Mouse (Mus musculus) olfactory bulb, adult 2 months (tissue): Measurements from ENCODE around the gene Upp2. TPM values are rescaled to one million over a fixed set of nuclear protein-coding genes. Genes with fewer than 3 reads are reported as not detected.

Experiments
- H3K27ac ChIP-seq: fragments of 200-500 bp; 2 replicates; pipeline ENCODE4 v1.5.1; 2012; ENCODE audit warnings: low read depth, low read length; ENCODE audit not compliant: insufficient read depth
- H3K4me1 ChIP-seq: fragments of 200-500 bp; 2 replicates; pipeline ENCODE4 v1.6.1; 2012; ENCODE audit warnings: low read length; ENCODE audit not compliant: control insufficient read depth, insufficient read depth
- H3K4me3 ChIP-seq: fragments of 200-500 bp; 2 replicates; pipeline ENCODE4 v1.5.1; 2012; ENCODE audit warnings: mild to moderate bottlenecking, low read depth, low read length, moderate library complexity; ENCODE audit not compliant: insufficient read depth
- CTCF ChIP-seq: fragments of 200-500 bp; IDR thresholded peaks from 2 replicates; pipeline ENCODE4 v1.5.1; 2012; ENCODE audit warnings: low read depth, mild to moderate bottlenecking, low read length, moderate library complexity; ENCODE audit not compliant: insufficient read depth
- POLR2A ChIP-seq: fragments of 200-500 bp; IDR thresholded peaks from 2 replicates; pipeline ENCODE4 v1.6.1; 2012; ENCODE audit warnings: mild to moderate bottlenecking, low read depth, low read length, moderate library complexity; ENCODE audit not compliant: insufficient read depth
- WGBS: fragments of 180-500 bp; shearing (Covaris S2); methylation state at CpG from one replicate; pipeline ENCODE4 v1.1.7; 2018; 5-methylcytosine and 5-hydroxymethylcytosine counted together
- polyA plus RNA-seq: library from polyadenylated mRNA; stranded (reverse); fragments of >200 nt; gene quantifications from 2 replicates; pipeline ENCODE4 v1.2.4, GENCODE M21; 2012; ENCODE audit warnings: low replicate concordance; ENCODE audit not compliant: missing spikeins, insufficient read depth, insufficient read length

The Upp2 gene
- polyA plus RNA-seq = not detected in 2 replicates

DNA sequence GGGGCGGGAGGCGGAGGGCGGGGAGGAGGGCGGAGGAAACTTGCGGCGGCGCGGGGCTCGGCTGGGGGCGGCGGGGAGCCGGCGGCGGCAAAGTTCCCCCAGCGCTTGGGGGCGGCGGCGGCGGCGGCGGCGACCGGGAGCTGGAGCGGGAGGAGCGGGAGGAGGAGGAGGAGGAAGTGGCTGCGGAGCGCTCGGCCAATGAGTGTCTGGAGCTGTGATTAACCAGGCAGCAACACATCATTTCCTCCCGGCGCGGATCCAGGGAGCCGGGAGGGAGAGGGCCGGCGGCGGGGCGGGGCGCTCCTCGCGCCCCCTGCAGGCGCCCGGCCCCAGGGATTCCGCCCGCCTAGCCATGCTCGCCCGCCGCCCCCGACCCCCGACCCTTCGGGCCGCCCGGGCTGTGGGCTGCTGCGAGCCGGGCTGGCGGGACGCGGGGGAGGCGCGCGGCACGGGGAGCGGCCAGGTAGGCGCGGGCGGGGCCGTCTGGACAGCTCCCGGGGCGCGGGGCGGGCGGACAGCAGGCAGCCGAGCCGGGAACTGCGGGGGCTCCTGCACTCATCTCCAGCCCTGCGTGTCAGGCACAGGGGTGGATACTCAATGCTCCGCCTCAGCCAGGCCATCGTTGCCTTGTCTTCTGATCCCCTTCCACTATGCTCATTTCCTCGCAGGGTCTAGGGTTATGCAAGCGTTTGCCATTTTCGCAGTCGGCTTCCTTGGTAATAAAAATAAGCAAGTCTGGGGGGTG is at the start of gene Upp2, which contains the start of gene Acvr1:
TSS of gene Upp2 (plus strand) at position 233 of the 745 bp plus-strand sequence.
TSS of gene Acvr1 (minus strand) at position 92 of the 745 bp plus-strand sequence.
- TF ChIP-seq POLR2A = peak; percentile 48; the same call in 1 of the 2 replicates
- TF ChIP-seq CTCF = no peak
- H3K4me1 ChIP-seq = peaks cover 10% of the 10 kb centered on the region
- WGBS = under 1% methylated on average over 79 of the region's 80 CpGs
- peak within 1 kb of the TSS; percentile 80 for H3K4me3 ChIP-seq
- peak within 1 kb of the TSS; percentile 95 for H3K27ac ChIP-seq

DNA sequence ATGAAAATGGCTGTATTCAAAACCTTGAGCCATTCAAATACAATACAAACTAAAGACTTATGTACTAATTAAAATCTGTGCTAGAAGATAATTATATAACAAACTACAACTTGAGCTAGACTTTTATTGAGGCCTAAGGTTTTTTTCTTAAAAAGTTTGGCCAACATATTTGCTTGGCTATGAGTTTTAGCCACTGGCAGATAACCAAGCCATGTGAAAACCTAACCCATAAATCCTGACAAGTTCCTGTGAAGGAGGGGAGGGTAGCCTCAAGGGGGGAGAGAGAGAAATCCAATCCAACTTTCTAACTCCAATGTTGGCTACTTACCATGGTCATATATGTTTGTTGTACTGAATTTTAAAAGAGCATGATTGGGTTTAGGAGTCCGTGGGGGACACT is 48.6 kb upstream of the Upp2 start:
- H3K4me1 ChIP-seq = peaks cover 13% of the 10 kb centered on the region
- TF ChIP-seq CTCF = no peak
- TF ChIP-seq POLR2A = no peak
- no peak overlapping the region for H3K27ac ChIP-seq
- 88% methylated on average over 1 of the region's 1 CpGs for WGBS
- H3K4me3 ChIP-seq = no peak overlapping the region

DNA sequence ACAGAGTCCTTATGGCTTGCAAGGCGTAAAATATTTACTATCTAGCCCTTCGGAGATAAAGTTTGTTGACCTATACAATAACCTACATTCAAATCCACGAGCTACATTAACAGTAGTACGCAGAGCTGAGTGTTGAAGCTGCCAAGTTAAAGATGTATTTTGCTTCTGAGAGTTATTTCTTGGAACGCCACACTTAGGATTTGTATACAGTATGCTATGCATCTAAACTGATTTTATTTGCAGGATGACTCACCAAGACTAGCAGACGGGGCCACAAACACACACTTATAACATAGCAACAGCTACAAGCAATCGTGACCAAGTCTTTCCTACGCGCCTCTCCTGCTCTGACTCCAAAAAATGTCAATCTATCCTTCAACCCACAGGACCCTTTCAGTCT is 46.4 kb upstream of the Upp2 start:
- 57% methylated on average over 9 of the region's 9 CpGs for whole genome bisulfite sequencing
- H3K4me3 ChIP-seq = no peak overlapping the region
- no peak overlapping the region; the same call in 1 of the 2 replicates for H3K27ac ChIP-seq
- H3K4me1 ChIP-seq = peaks cover 17% of the 10 kb centered on the region
- TF ChIP-seq POLR2A = no peak
- TF ChIP-seq CTCF = no peak

DNA sequence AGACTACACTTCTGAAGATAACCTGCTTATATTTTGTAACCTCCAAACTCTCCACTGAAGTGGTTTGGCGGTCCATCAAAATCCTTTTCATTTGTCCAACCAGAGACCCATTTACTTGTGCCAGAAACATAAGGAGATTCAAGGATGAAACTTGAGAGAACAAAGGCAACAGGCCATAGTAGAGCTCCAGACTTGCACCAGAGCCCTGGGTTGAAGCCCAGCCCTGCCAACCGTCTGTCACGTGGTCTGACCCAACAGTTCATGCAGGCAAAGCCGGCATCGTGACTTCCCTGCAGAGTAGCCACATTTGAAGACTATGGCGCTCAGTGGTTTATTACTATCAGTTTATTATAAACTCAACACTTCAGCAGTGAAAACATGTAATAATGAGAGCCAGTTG is 45.5 kb upstream of the Upp2 start:
- H3K4me3 ChIP-seq = no peak overlapping the region
- H3K4me1 ChIP-seq = peaks cover 12% of the 10 kb centered on the region
- 59% methylated on average over 6 of the region's 6 CpGs for WGBS
- TF ChIP-seq CTCF (no peak), POLR2A (no peak)
- H3K27ac ChIP-seq = no peak overlapping the region

DNA sequence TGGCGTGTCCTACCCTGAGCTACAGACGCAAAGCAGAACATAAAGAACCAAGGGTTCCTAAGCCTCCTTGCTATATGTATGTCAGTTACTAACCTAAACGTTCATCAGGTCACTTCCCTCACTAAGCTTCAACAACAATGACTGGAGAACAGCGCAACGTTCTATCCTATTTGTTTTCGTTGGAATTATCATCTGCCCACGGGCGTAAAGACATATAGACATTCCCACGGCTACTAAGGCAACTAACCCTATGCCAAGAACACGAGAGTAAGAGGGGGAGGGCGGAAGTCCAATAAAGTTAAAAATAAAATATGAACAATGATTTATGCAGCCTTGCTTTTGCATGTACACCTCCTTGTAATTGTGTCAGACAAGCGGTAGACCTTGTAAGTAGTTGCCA is 44.0 kb upstream of the Upp2 start:
- Histone ChIP-seq H3K27ac (no peak overlapping the region; the same call in 1 of the 2 replicates), H3K4me1 (peaks cover 9% of the 10 kb centered on the region), H3K4me3 (no peak overlapping the region)
- TF ChIP-seq CTCF (no peak), POLR2A (no peak)
- WGBS = 77% methylated on average over 12 of the region's 12 CpGs

DNA sequence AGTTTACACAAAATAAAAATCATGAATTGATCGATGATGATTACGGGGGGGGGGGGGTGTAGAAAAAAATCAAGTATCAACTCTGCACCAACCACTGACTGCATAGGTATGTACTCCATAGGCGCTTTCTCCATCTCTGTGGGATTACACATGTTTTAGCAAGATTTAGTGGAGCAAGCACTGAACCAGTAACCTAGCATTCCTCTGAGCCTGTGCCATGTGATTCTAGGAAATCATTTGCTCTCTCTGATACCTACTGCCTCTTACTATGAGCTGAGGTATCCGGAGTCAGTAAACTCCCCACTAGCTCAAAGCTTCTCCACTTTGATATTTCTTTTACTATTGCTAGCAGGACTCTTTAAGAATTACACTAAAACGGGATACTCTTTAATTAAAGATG is 43.2 kb upstream of the Upp2 start:
- Histone ChIP-seq H3K27ac (no peak overlapping the region), H3K4me3 (no peak overlapping the region), H3K4me1 (peaks cover 9% of the 10 kb centered on the region)
- no peak for TF ChIP-seq POLR2A
- no peak for TF ChIP-seq CTCF
- whole genome bisulfite sequencing = 64% methylated on average over 5 of the region's 5 CpGs

DNA sequence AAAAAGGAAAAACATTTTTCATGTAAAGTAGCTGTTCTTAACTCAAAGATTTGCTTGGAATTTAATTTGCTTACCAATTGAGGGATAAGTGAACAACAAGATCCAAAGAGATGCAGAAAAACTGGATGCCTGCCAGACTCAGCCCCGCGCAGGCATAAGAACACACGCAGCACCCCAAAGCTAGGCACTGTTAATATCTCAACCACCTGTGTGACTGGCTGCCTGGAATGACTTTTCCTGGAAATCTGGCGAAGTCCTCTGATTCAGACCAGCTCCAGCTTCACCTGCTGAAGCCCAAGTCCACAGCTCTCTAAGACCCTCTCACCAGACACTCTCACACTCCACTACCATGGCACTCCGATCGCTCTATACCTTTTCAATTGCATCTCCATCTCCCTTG is 42.7 kb upstream of the Upp2 start:
- Histone ChIP-seq H3K4me3 (no peak overlapping the region), H3K4me1 (peaks cover 11% of the 10 kb centered on the region), H3K27ac (peak overlapping the region; percentile 51; the same call in 1 of the 2 replicates)
- TF ChIP-seq CTCF (no peak), POLR2A (no peak)
- WGBS = 57% methylated on average over 6 of the region's 6 CpGs

DNA sequence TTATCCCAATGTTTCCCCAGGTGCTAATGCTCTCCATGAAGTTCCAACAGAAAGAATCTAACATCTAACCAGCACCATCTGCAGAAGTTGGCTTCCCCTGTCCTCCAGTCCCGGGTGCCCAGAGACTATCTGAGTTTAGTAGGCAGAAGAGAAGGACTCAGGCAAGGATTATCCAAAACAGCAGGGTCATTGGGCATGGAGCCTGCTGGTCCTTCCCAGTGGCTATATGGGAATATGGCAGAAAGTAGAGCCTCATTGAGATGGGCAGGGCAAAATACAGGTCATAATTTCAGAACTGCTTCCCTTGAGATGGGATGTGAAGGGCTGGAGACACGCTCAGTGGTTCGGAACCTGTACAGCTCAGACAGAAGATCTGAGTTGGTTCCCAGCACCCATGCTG is 39.3 kb upstream of the Upp2 start:
- H3K27ac ChIP-seq = no peak overlapping the region
- TF ChIP-seq POLR2A = no peak
- TF ChIP-seq CTCF = no peak
- H3K4me1 ChIP-seq = peaks cover 24% of the 10 kb centered on the region
- WGBS = 82% methylated on average over 3 of the region's 3 CpGs
- no peak overlapping the region for H3K4me3 ChIP-seq

DNA sequence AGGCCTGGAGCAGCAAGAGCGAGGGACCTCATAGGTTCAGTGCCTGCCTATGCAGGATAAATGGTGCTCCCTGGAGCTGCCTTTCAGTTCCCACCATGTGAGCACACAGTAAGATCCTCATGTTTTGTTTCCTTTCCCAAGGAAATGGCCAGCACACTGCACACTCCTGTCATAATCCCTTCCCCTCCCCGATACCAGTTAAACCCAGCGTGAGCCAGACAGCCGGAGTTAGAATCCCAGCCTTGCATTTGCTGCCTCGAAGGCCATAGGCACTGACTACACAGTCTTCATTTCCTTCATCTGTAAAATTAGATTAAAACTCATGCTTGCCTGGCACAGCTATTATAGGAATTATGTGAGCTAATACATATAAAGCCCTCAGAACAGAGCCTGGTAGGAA is 37.7 kb upstream of the Upp2 start:
- 50% methylated on average over 5 of the region's 5 CpGs for WGBS

More for the DNA sequence above, 37.7 kb upstream of the Upp2 start:
- TF ChIP-seq CTCF (no peak), POLR2A (no peak)
- Histone ChIP-seq H3K27ac (no peak overlapping the region), H3K4me1 (peaks cover 36% of the 10 kb centered on the region), H3K4me3 (no peak overlapping the region)
